Mouse (Mus musculus) forebrain, embryonic 15.5 days (tissue): ENCODE data around the gene 4930513O06Rik. TPM values are rescaled to one million over a fixed set of nuclear protein-coding genes. Genes with fewer than 3 reads are reported as not detected.

Experiments
- polyA plus RNA-seq: library from polyadenylated mRNA; unstranded; fragments of >200 nt; fragmentation: Nextera tagmentation; extraction: Ambion mirVana; gene quantifications from 2 replicates; pipeline ENCODE4 v1.2.1, GENCODE M21; 2015

Gene 4930513O06Rik
- polyA plus RNA-seq, 1 experiment from 2014 or later: not detected

Other genes with a start within 250 kb of the 4930513O06Rik start
- gene Nrk, start 171.8 kb upstream of the 4930513O06Rik start, polyA plus RNA-seq: 0.78 and 1.3 TPM in 2 replicates
- gene Serpina7, start 1.0 kb upstream of the 4930513O06Rik start, polyA plus RNA-seq: not detected in 2 replicates
- not detected in 2 replicates for gene 4933428M09Rik, start 93.0 kb downstream of the 4930513O06Rik start, polyA plus RNA-seq
- 7.6 and 8.3 TPM in 2 replicates for gene Mum1l1, start 123.8 kb downstream of the 4930513O06Rik start, polyA plus RNA-seq
- not detected in 2 replicates for gene Trap1a, start 247.4 kb downstream of the 4930513O06Rik start, polyA plus RNA-seq